Mouse (Mus musculus): ENCODE results near the gene Crybg1. TPM values are rescaled to one million over a fixed set of nuclear protein-coding genes. Genes with fewer than 3 reads are reported as not detected.
A peak's percentile ranks its signal among the peaks of the same experiment; 100 is the strongest.

Gene Crybg1
- polyA plus RNA-seq, 1 experiment from 2014 or later: 0.95 TPM

GRCm38 (mm10) chr10:44003551-44004151 lies 145.0 kb downstream of the Crybg1 start:
- Histone ChIP-seq H3K36me3 (no peaks in the 10 kb centered on the region), H3K4me1 (peaks cover 18% of the 10 kb centered on the region), H3K27ac (no peak overlapping the region), H3K9ac (peak overlapping the region; percentile 27; the same call in 1 of the 2 replicates), H3K9me3 (no peaks in the 10 kb centered on the region), H3K4me2 (replicated peaks) (peak overlapping the region; percentile 77), H3K27me3 (peaks cover 61% of the 10 kb centered on the region), H3K4me3 (peak overlapping the region; percentile 54)
- under 1% methylated on average over 68 of the region's 68 CpGs for WGBS
- no peak for ATAC-seq (ENCODE audit: insufficient number of reproducible peaks, insufficient read depth, low FRiP score, low TSS enrichment)

DNA sequence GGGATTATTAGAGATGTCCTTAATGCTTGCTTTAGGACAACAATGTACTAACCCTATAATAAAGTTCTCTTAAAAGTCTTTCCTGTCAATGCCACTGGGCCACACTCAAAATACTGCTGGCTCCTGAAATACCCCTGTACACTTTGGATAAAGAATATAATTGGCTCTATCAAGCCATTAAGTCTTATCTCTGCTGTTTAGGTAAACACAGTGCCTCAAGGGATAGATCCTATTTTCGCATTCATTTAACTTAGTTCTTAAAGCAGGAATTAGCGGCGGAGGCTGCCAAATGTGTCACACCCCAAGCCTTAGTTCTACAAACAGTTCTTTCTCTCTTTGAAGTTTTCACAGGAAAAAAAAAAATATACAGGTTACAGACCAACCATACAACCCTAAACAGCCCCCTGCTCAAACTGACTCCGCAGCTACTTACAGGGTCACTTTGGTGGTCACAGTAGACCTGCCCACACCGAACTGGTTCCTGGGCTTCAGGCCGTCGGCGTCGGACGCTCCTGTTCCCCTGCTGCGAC lies 145.6 kb downstream of the Crybg1 start:
- Histone ChIP-seq H3K27me3 (peaks cover 61% of the 10 kb centered on the region), H3K27ac (no peak overlapping the region), H3K4me3 (peak overlapping the region; percentile 54), H3K4me2 (replicated peaks) (peak overlapping the region; percentile 77), H3K36me3 (no peaks in the 10 kb centered on the region), H3K9me3 (no peaks in the 10 kb centered on the region), H3K9ac (peak overlapping the region; percentile 27; the same call in 1 of the 2 replicates), H3K4me1 (peaks cover 18% of the 10 kb centered on the region)
- ATAC-seq (ENCODE audit: insufficient number of reproducible peaks, insufficient read depth, low FRiP score, low TSS enrichment): no peak
- 2% methylated on average over 11 of the region's 11 CpGs for WGBS

DNA sequence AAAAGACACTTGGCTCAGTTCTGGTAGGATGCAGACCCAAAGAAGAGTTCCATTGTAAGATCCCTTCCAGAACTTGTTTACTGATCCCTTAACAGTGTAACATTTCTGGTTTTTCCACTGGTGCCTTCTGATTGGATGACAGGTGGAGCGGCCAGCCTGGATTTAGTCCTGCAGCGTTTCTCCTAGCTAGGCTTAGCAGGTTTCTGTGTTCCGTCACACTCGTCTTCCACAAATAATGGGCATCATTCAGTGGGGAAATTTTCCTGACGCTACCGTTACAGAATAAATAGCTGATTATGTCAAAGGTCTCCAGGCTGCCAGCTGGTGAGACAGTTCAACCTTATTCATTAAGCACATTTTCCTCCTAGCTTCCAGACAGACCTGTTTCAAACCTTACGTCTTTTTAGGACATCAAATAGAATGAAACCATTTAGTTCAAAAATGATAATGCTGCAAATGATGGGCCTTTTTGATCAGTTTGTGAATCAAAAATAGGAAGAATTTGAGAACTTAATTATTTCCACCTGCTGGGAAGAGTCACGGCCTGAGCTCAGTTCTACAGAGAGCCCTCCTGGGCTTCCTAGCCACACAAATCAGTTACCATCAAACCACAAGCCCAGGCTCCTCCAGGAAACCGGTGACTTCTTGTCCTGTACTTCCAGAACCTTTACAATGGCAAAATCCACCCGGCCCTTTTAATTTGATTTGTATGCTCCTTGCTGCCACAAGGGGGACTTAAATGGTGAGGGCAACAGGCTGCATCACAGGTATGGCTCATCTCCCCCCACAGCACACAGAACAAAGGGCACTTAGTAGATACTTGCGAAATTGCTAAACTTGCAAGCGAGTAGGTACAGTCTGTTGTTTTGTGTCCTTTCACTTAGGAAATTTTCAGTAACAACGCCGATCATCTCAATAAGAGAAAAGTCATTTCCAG lies 146.4 kb downstream of the Crybg1 start:
- Histone ChIP-seq H3K4me1 (peaks cover 18% of the 10 kb centered on the region), H3K9ac (no peak overlapping the region), H3K9me3 (no peaks in the 10 kb centered on the region), H3K36me3 (no peaks in the 10 kb centered on the region), H3K4me3 (no peak overlapping the region), H3K4me2 (replicated peaks) (0 out of 2 replicates have a peak overlapping the region, but pooled peaks have one; percentile 77), H3K27me3 (peaks cover 61% of the 10 kb centered on the region), H3K27ac (no peak overlapping the region)
- no peak for ATAC-seq (ENCODE audit: insufficient number of reproducible peaks, insufficient read depth, low FRiP score, low TSS enrichment)
- 13% methylated on average over 14 of the region's 14 CpGs for WGBS

DNA sequence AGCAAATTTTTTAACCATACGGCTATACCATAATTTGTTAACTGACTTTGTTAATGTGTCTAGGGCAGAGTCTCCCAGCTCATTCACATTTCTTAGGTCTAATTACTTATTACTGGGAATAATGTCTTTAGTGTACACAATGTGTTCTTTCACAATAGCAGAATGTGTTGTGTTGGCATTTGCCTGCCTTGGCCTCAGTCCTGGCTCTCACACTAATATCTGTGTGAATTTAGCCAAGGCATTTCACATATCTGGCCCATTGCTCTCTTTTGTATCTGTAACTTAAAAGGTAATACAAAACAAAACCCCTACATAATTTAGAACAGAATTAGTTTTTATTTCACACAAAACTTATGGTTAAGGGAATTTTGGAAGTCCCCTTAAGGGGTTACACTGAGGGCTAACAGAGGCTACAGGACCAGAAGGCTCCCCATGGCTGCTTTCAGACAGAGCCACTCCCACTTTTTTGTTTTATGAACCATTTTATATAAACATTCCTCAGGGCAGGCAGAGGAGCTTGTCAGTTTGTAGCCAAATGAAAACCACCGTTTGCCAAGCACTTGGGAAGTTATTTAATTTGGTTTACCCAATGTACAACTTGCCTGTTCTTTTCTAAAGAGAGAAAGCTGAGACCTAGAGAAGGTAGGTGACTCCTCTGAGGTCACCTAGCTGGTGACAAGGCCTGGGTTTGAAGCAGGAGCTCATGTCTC lies 148.3 kb downstream of the Crybg1 start:
- Histone ChIP-seq H3K4me2 (replicated peaks) (no peak overlapping the region), H3K27me3 (peaks cover 44% of the 10 kb centered on the region), H3K4me1 (peaks cover 10% of the 10 kb centered on the region), H3K4me3 (no peak overlapping the region), H3K27ac (no peak overlapping the region), H3K9me3 (no peaks in the 10 kb centered on the region), H3K9ac (no peak overlapping the region), H3K36me3 (no peaks in the 10 kb centered on the region)
- WGBS: 56% methylated on average over 2 of the region's 2 CpGs
- no peak for ATAC-seq (ENCODE audit: insufficient number of reproducible peaks, insufficient read depth, low FRiP score, low TSS enrichment)

DNA sequence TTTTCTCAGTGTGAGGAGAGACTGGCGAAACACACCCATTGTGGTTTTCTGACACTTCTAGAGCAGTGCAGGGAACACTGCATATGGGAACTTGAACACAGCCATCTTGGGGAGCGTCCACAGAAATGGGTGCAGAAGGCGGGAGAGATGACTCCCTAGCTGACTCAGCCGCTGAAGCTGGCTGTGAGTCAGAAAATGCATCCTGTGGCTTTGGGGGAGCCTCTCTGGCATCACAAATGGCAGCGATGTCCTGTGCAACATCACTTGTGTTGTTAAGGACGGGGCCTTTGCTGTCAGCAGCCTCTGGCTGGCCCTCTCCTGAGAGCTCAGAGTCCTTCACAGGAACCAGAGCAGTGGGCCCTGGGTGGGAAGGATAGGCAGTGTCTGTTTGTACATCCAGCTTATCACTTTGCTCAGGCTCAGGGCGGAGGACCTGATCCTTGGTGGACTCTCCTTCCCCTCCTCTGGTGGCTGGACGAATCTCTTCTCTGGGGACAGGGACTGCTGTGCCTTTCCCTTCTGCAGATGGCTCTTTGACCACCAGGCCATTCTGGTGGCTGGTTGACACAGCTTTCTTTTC lies 150.1 kb downstream of the Crybg1 start:
- H3K4me1 ChIP-seq: peaks cover 4% of the 10 kb centered on the region; the same call in 1 of the 2 replicates

DNA sequence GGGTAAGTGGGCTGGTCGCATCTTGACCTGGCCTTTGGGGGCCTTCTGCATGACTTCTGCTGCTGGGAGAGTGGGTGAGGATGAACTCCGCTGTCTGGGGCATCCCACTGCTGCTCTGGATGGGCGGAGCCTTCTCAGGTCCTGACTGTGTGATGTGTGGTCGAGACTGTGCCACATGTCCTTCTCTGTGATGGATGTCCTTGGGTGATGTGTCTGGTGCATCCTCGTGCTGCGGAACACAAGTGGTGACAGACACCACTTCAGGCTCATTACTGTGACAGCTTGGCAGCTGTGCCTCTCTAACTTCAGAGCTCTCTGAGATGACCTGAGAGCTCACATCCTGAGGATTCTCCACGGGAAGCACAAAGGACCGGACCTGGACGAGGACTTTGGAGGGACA lies 150.6 kb downstream of the Crybg1 start:
- Histone ChIP-seq H3K9ac (no peak overlapping the region), H3K9me3 (no peaks in the 10 kb centered on the region), H3K4me3 (no peak overlapping the region), H3K36me3 (no peaks in the 10 kb centered on the region), H3K27ac (no peak overlapping the region), H3K27me3 (peaks cover 21% of the 10 kb centered on the region), H3K4me2 (replicated peaks) (no peak overlapping the region), H3K4me1 (no peaks in the 10 kb centered on the region)
- ATAC-seq (ENCODE audit: insufficient number of reproducible peaks, insufficient read depth, low FRiP score, low TSS enrichment): no peak
- 73% methylated on average over 9 of the region's 9 CpGs for WGBS

More for the DNA sequence above, 150.1 kb downstream of the Crybg1 start:
- peaks cover 27% of the 10 kb centered on the region for H3K27me3 ChIP-seq
- H3K9me3 ChIP-seq: no peaks in the 10 kb centered on the region
- H3K27ac ChIP-seq: no peak overlapping the region
- ATAC-seq (ENCODE audit: insufficient number of reproducible peaks, insufficient read depth, low FRiP score, low TSS enrichment): no peak
- H3K9ac ChIP-seq: no peak overlapping the region
- H3K4me3 ChIP-seq: no peak overlapping the region
- 80% methylated on average over 8 of the region's 8 CpGs for WGBS
- no peaks in the 10 kb centered on the region for H3K36me3 ChIP-seq
- no peak overlapping the region for H3K4me2 ChIP-seq (replicated peaks)

DNA sequence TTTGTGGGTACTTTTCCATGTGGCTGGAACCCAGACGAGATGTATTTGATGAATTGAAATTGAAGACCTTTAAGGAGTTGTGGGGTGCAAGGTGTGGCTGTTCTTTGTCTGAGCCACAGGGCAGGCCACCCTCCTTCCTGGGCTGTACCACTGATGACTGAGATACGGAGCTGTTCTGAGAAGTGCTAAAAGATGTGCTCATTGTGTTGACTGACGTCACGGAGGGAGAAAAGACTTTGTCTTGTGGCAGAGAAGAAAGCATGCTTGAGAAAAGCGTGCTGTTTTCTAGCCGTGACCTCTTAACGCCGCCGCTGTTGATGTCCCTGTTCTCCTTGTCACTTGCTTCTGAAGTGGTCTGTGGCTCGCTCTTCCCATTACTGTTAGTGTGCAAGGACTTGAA lies 151.4 kb downstream of the Crybg1 start:
- H3K4me3 ChIP-seq: no peak overlapping the region
- H3K9ac ChIP-seq: no peak overlapping the region
- no peak overlapping the region for H3K27ac ChIP-seq
- no peaks in the 10 kb centered on the region for H3K9me3 ChIP-seq
- peaks cover 14% of the 10 kb centered on the region for H3K27me3 ChIP-seq
- H3K4me2 ChIP-seq (replicated peaks): no peak overlapping the region
- no peak for ATAC-seq (ENCODE audit: insufficient number of reproducible peaks, insufficient read depth, low FRiP score, low TSS enrichment)
- no peaks in the 10 kb centered on the region for H3K36me3 ChIP-seq
- H3K4me1 ChIP-seq: no peaks in the 10 kb centered on the region
- 83% methylated on average over 10 of the region's 10 CpGs for WGBS

- ATAC-seq (ENCODE audit: insufficient number of reproducible peaks, insufficient read depth, low FRiP score, low TSS enrichment): no peak
- Histone ChIP-seq H3K4me2 (replicated peaks) (no peak overlapping the region), H3K27me3 (0 out of 2 replicates have a peak, but pooled peaks cover 4% of the 10 kb centered on the region), H3K9ac (no peak overlapping the region), H3K27ac (no peak overlapping the region), H3K9me3 (no peaks in the 10 kb centered on the region), H3K4me3 (no peak overlapping the region), H3K36me3 (no peaks in the 10 kb centered on the region), H3K4me1 (no peaks in the 10 kb centered on the region)
- WGBS: 76% methylated on average over 10 of the region's 10 CpGs
These were observed 152.6 kb downstream of the Crybg1 start for GRCm38 (mm10) chr10:43995858-43996650.

GRCm38 (mm10) chr10:43993198-43993597 lies 155.5 kb downstream of the Crybg1 start:
- Histone ChIP-seq H3K4me3 (no peak overlapping the region), H3K27me3 (no peaks in the 10 kb centered on the region), H3K9ac (no peak overlapping the region), H3K27ac (no peak overlapping the region), H3K4me2 (replicated peaks) (no peak overlapping the region), H3K36me3 (no peaks in the 10 kb centered on the region), H3K4me1 (no peaks in the 10 kb centered on the region), H3K9me3 (no peaks in the 10 kb centered on the region)
- 30% methylated on average over 6 of the region's 6 CpGs for WGBS
- ATAC-seq (ENCODE audit: insufficient number of reproducible peaks, insufficient read depth, low FRiP score, low TSS enrichment): no peak

DNA sequence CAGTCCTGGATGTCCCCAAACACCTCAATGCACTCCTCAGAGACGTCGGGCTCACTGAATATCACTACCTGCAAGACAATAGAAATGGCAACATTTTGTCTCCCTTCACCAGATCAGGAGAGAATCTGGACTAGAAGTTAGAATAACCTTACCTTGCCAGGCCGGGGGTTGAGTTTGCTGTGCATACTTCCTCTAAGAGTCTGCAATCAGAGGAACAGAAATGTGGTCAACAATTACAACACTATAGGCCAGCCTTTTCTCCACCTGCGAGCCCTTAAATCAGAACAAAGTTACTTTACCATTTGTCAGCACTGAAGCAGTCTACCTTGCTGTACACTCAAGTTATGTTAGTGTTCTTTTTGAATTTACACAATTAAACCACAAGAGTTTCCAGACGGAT lies 156.1 kb downstream of the Crybg1 start:
- H3K27me3 ChIP-seq: no peaks in the 10 kb centered on the region
- WGBS: 82% methylated on average over 5 of the region's 5 CpGs
- H3K4me1 ChIP-seq: no peaks in the 10 kb centered on the region
- no peak overlapping the region for H3K4me2 ChIP-seq (replicated peaks)
- no peak for ATAC-seq (ENCODE audit: insufficient number of reproducible peaks, insufficient read depth, low FRiP score, low TSS enrichment)
- no peaks in the 10 kb centered on the region for H3K36me3 ChIP-seq
- H3K9ac ChIP-seq: no peak overlapping the region
- H3K9me3 ChIP-seq: no peaks in the 10 kb centered on the region
- no peak overlapping the region for H3K27ac ChIP-seq
- H3K4me3 ChIP-seq: no peak overlapping the region
